Mouse (Mus musculus): Measurements from ENCODE around the gene Gm17349.

DNA sequence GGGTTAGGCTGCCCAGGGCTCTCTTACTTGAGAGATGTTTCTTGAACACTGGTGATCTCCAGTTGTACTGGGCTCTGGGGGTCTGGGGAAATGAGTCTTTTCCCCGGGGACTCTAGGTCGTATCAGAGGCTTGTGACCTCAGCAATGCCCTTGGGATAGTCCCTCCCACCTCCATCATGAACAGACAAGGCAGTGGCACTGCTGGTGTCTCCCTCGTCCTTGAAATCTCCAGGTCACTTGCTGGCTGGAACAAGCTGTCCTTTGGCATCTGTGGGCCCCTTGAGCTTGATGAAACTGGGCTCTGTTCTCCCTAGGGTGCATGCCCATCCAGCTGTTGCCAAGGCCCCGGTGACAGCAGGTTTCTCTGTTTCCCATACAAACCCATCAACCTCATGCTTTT is 8.9 kb upstream of the Gm17349 start:
- no peak for TF ChIP-seq POLR2AphosphoS5 (IDR thresholded peaks at IDR 0.05; ENCODE audit: insufficient replicate concordance, low read depth, low read length)
- TF ChIP-seq TAL1 (conservative IDR thresholded peaks at IDR 0.05; ENCODE audit: low read depth, low read length) = no peak
